Mouse (Mus musculus) layer of hippocampus, postnatal 36 days (tissue): ENCODE data around the gene Pdcd11. TPM values are rescaled to one million over a fixed set of nuclear protein-coding genes. Genes with fewer than 3 reads are reported as not detected.

Source experiments
- DNase-seq, 2 experiments: peaks; one replicate each; pipeline ENCODE4 v3.0.0; 2022
- total RNA-seq, 2 experiments: library from RNA; stranded (reverse); gene quantifications; 2 replicates each; pipeline ENCODE4 v1.2.3; 2021

The Pdcd11 gene
- total RNA-seq, result 10 to 100 TPM; 17.4 to 18.9 TPM

GRCm38 (mm10) chr19:47090550-47091156 lies at the start of gene Pdcd11, which contains the start of gene Usmg5:
Pdcd11 (plus strand) TSS chr19:47090768.
Usmg5 (minus strand) TSS chr19:47090647.
- peak; percentile 97 for DNase-seq

- no peak for DNase-seq
These were observed 47.0 kb upstream of the Pdcd11 start for GRCm38 (mm10) chr19:47043608-47044007.

- no peak for DNase-seq
These were observed 44.2 kb upstream of the Pdcd11 start for GRCm38 (mm10) chr19:47046343-47046742.

- no peak for DNase-seq
These were observed 43.2 kb upstream of the Pdcd11 start for GRCm38 (mm10) chr19:47047236-47047833.

- no peak for DNase-seq
These were observed 41.5 kb upstream of the Pdcd11 start for GRCm38 (mm10) chr19:47049061-47049460.

GRCm38 (mm10) chr19:47049840-47050239 lies 40.7 kb upstream of the Pdcd11 start:
- no peak for DNase-seq

- peak; percentile 83 to 84 for DNase-seq
These were observed 40.1 kb upstream of the Pdcd11 start, which contains the start of gene Pcgf6 for GRCm38 (mm10) chr19:47050271-47051032. Pcgf6 (minus strand) TSS chr19:47050906.

GRCm38 (mm10) chr19:47052927-47053326 lies 37.6 kb upstream of the Pdcd11 start:
- DNase-seq, result no peak

- no peak for DNase-seq
These were observed 37.1 kb upstream of the Pdcd11 start for GRCm38 (mm10) chr19:47053471-47053870.

- DNase-seq, result no peak
These were observed 32.9 kb upstream of the Pdcd11 start for GRCm38 (mm10) chr19:47057684-47058083.

- DNase-seq, result no peak
These were observed 24.7 kb upstream of the Pdcd11 start for GRCm38 (mm10) chr19:47065860-47066259.

- DNase-seq, result peak; percentile 95 to 97
These were observed 23.3 kb upstream of the Pdcd11 start, which contains the start of gene Taf5 for GRCm38 (mm10) chr19:47067096-47067882. Taf5 (plus strand) TSS chr19:47067746.

- peak; percentile 85 to 87 for DNase-seq
These were observed 22.5 kb upstream of the Pdcd11 start for GRCm38 (mm10) chr19:47067924-47068611.

- no peak for DNase-seq
These were observed 2.3 kb upstream of the Pdcd11 start for GRCm38 (mm10) chr19:47088226-47088625.

GRCm38 (mm10) chr19:47089718-47090525 lies 646 bp upstream of the Pdcd11 start:
- DNase-seq, result peak in 1 of 2 experiments; percentile 16

GRCm38 (mm10) chr19:47101080-47101479 lies 10.5 kb downstream of the Pdcd11 start:
- no peak for DNase-seq

GRCm38 (mm10) chr19:47104641-47105271 lies 14.2 kb downstream of the Pdcd11 start:
- DNase-seq, result no peak

- no peak for DNase-seq
These were observed 28.1 kb downstream of the Pdcd11 start for GRCm38 (mm10) chr19:47118634-47119033.

- no peak for DNase-seq
These were observed 30.5 kb downstream of the Pdcd11 start for GRCm38 (mm10) chr19:47121054-47121453.

GRCm38 (mm10) chr19:47122802-47123201 lies 32.2 kb downstream of the Pdcd11 start:
- DNase-seq, result no peak
